Mouse (Mus musculus) induced T-regulatory cell, adult 2 months (primary cell): ENCODE measurements around the gene Lrrc46.

Source experiments
- DNase-seq: peaks from one replicate; pipeline ENCODE4 v3.0.0-alpha.2; 2012; ENCODE audit warnings: low read depth

The Lrrc46 gene

GRCm38 (mm10) chr11:97041022-97041899, at the start of gene Lrrc46, which contains the start of gene Mrpl10:
Gene Lrrc46, minus strand, starts transcription at chr11:97041407.
Gene Mrpl10, plus strand, starts transcription at chr11:97041560.
- DNase-seq: peak; percentile 99

- DNase-seq: no peak
These were observed 45.2 kb upstream of the Lrrc46 start for GRCm38 (mm10) chr11:97086365-97086764.

GRCm38 (mm10) chr11:97084821-97085505, 43.8 kb upstream of the Lrrc46 start:
- no peak for DNase-seq

- DNase-seq: no peak
These were observed 42.4 kb upstream of the Lrrc46 start for GRCm38 (mm10) chr11:97083401-97084140.

GRCm38 (mm10) chr11:97082977-97083376, 41.8 kb upstream of the Lrrc46 start:
- DNase-seq: peak; percentile 89

- no peak for DNase-seq
These were observed 39.1 kb upstream of the Lrrc46 start for GRCm38 (mm10) chr11:97080291-97080690.

- DNase-seq: peak; percentile 32
These were observed 37.5 kb upstream of the Lrrc46 start for GRCm38 (mm10) chr11:97078751-97079150.

GRCm38 (mm10) chr11:97074235-97074634, 33.0 kb upstream of the Lrrc46 start:
- no peak for DNase-seq

GRCm38 (mm10) chr11:97072533-97072932, 31.3 kb upstream of the Lrrc46 start:
- DNase-seq: peak; percentile 83

GRCm38 (mm10) chr11:97071129-97071528, 29.9 kb upstream of the Lrrc46 start:
- no peak for DNase-seq

- DNase-seq: no peak
These were observed 28.6 kb upstream of the Lrrc46 start for GRCm38 (mm10) chr11:97069770-97070169.

- DNase-seq: no peak
These were observed 28.1 kb upstream of the Lrrc46 start for GRCm38 (mm10) chr11:97069333-97069732.

- no peak for DNase-seq
These were observed 25.6 kb upstream of the Lrrc46 start for GRCm38 (mm10) chr11:97066656-97067360.

GRCm38 (mm10) chr11:97065538-97066295, 24.5 kb upstream of the Lrrc46 start:
- no peak for DNase-seq

GRCm38 (mm10) chr11:97063921-97064295, 22.7 kb upstream of the Lrrc46 start:
- no peak for DNase-seq

- no peak for DNase-seq
These were observed 22.2 kb upstream of the Lrrc46 start for GRCm38 (mm10) chr11:97063274-97063920.

- peak; percentile 60 for DNase-seq
These were observed 11.0 kb upstream of the Lrrc46 start for GRCm38 (mm10) chr11:97052219-97052646.

GRCm38 (mm10) chr11:97050944-97051586, 9.9 kb upstream of the Lrrc46 start:
- DNase-seq: peak; percentile 42

GRCm38 (mm10) chr11:97050216-97050943, 9.2 kb upstream of the Lrrc46 start, which contains the start of gene Osbpl7:
Gene Osbpl7, plus strand, starts transcription at chr11:97050628.
- DNase-seq: peak; percentile 77
